Mouse (Mus musculus) hindbrain, embryonic 14.5 days (tissue): ENCODE measurements at regions not wholly inside any gene's neighbourhood (a gene's known extent, or its start where the extent isn't known, plus 50 kb on each side); places are given as distances from the start of the nearest gene placed in this dataset.

ENCODE experiments used
- ATAC-seq: fragments of 200-750 bp; cut with Nextera tagmentation; 2 replicates; pipeline ENCODE4 v1.8.0; 2017; ENCODE audit warnings: moderate number of reproducible peaks, mild to moderate bottlenecking, moderate TSS enrichment, moderate library complexity; ENCODE audit not compliant: low FRiP score
- DNase-seq: peaks from one replicate; pipeline ENCODE4 v3.0.0-alpha.2; 2015; ENCODE audit warnings: low spot score
- H3K27ac ChIP-seq: fragments of 300-500 bp; sonication (generic); 2 replicates; pipeline ENCODE4 v1.5.1; 2014; ENCODE audit warnings: mild to moderate bottlenecking, moderate library complexity
- H3K27me3 ChIP-seq: fragments of 300-500 bp; sonication (generic); 2 replicates; pipeline ENCODE4 v1.6.1; 2014; ENCODE audit warnings: mild to moderate bottlenecking, low read length, mixed read lengths; ENCODE audit not compliant: control insufficient read depth, insufficient read depth
- H3K36me3 ChIP-seq: fragments of 300-500 bp; sonication (generic); replicated peaks from 2 replicates; pipeline ENCODE4 v1.6.1; 2014; ENCODE audit not compliant: control insufficient read depth, insufficient read depth
- H3K4me1 ChIP-seq: fragments of 300-500 bp; sonication (generic); replicated peaks from 2 replicates; pipeline ENCODE4 v1.6.1; 2014; ENCODE audit warnings: antibody characterized with exemption, low read length, mixed read lengths; ENCODE audit not compliant: control insufficient read depth, insufficient read depth
- H3K4me2 ChIP-seq: fragments of 300-500 bp; sonication (generic); replicated peaks from 2 replicates; pipeline ENCODE4 v1.6.1; 2014; ENCODE audit warnings: mild to moderate bottlenecking, moderate library complexity
- H3K4me3 ChIP-seq: fragments of 300-500 bp; sonication (generic); replicated peaks from 2 replicates; pipeline ENCODE4 v1.5.1; 2014; ENCODE audit warnings: mild to moderate bottlenecking, low read length
- H3K9ac ChIP-seq: fragments of 300-500 bp; sonication (generic); 2 replicates; pipeline ENCODE4 v1.6.1; 2014
- H3K9me3 ChIP-seq: fragments of 300-500 bp; sonication (generic); 2 replicates; pipeline ENCODE4 v1.6.1; 2016; ENCODE audit warnings: low read length; ENCODE audit not compliant: control insufficient read depth
- WGBS: fragments of 180-500 bp; shearing (Covaris S2); extraction: QIAGEN DNeasy Blood & Tissue Kit; methylation state at CpG from one replicate; pipeline ENCODE4 v1.1.7; 2014; 5-methylcytosine and 5-hydroxymethylcytosine counted together

DNA sequence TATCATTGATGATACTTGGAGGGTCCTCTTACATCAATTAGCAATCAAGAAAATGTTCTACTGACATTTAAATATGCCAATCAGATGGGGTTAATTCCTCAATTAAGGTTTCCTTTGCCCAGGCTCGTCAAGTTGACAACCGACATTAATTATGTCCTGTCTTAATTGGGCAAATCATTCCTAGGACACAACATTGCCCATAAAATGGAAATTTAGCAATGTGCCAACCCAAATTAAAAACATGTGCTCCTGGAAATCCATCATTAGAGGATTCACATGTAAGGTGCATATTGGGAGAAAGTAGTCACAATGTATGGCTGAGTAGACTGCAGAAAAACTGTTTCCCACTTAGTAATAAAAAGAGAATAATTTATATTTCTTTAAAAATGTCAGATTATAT lies 483.6 kb upstream of the B430305J03Rik start:
- no peak overlapping the region for H3K4me3 ChIP-seq
- 61% methylated on average over 2 of the region's 2 CpGs for WGBS
- DNase-seq (no peak), ATAC-seq (no peak)
- no peaks in the 10 kb centered on the region for H3K9me3 ChIP-seq
- no peaks in the 10 kb centered on the region for H3K36me3 ChIP-seq
- no peaks in the 10 kb centered on the region for H3K27me3 ChIP-seq
- no peak overlapping the region for H3K9ac ChIP-seq
- H3K27ac ChIP-seq: no peak overlapping the region
- no peak overlapping the region for H3K4me2 ChIP-seq
- no peaks in the 10 kb centered on the region for H3K4me1 ChIP-seq

DNA sequence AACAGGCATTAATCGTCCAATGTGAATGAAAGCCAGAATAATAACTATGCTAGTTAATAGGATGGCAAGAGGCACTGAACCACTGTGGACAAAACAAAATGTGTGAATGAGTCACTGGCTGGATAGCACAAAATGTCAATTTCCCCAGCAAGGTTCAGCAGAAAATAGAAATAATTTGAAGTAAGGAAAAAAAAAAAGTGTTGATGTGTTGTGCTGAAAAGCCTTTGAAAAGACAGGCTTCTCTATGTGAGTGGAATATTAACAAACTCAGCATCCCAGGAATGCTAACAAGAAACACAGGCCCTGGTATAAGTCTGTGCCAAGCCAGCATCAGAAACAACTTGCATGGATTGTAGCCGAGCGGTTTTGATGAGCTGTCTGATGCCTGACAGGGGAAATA lies 481.0 kb upstream of the B430305J03Rik start:
- DNase-seq (peak; percentile 38), ATAC-seq (peak; percentile 53; the same call in 1 of the 2 replicates)
- 47% methylated on average over 3 of the region's 3 CpGs for WGBS
- Histone ChIP-seq H3K27me3 (no peaks in the 10 kb centered on the region), H3K9ac (no peak overlapping the region), H3K9me3 (no peaks in the 10 kb centered on the region), H3K36me3 (no peaks in the 10 kb centered on the region), H3K4me3 (no peak overlapping the region), H3K27ac (0 out of 2 replicates have a peak overlapping the region, but pooled peaks have one; percentile 47), H3K4me2 (no peak overlapping the region), H3K4me1 (no peaks in the 10 kb centered on the region)

DNA sequence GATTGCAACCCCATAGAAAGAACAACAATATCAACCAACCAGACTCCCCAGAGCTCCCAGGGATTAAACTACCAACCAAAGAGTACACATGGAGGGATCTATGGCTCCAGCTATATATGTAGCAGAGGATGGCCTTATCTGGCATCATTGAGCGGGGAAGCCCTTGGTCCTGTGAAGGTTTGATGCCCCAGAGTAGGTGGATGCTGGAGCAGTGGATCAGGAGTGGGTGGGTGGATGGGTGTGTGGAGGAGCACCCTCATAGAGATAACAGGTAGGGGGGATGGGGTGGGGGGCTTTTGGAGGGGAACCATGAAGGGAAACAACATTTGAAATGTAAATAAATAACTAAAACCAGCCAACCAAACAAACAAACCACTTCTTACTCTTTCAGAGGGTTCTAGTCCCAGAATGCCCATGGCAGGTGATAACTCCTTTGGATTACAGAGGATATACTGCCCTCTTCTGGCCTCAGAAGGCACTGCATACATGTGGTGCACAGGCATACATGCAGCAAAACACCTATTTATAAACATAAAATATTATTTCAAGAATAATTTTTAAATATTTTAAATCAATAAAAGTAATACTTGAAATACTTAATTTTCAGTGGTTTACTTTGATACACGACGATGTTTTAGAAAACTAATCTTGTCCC lies 473.7 kb upstream of the B430305J03Rik start:
- no peaks in the 10 kb centered on the region for H3K9me3 ChIP-seq
- no peak overlapping the region for H3K4me3 ChIP-seq
- H3K27ac ChIP-seq: no peak overlapping the region
- no peaks in the 10 kb centered on the region for H3K4me1 ChIP-seq
- ATAC-seq: no peak; the same call in 1 of the 2 replicates
- H3K27me3 ChIP-seq: no peaks in the 10 kb centered on the region
- H3K9ac ChIP-seq: no peak overlapping the region
- DNase-seq: peak; percentile 36
- no peak overlapping the region for H3K4me2 ChIP-seq
- no peaks in the 10 kb centered on the region for H3K36me3 ChIP-seq
- 59% methylated on average over 3 of the region's 3 CpGs for WGBS

DNA sequence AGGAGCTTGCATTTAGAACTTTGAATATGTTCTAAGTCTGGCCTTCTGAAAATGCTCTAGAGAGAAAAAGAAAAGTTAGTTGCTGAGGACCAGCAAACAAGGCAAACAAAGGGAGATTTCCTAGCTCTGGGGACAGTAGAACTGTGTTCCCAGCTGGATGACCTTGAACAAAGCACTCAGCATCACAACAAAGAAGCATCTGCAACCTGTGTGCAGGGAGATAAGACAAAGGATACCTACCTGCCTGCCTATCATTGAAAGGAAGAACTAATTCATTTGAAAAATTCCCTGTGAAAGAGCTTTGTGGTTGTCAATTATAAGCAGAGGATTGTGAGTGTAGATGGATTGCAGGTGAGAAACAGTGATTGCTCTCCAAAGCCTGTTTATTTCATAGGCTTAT lies 451.1 kb upstream of the B430305J03Rik start:
- DNase-seq (no peak), ATAC-seq (no peak)
- Histone ChIP-seq H3K9ac (no peak overlapping the region), H3K9me3 (no peaks in the 10 kb centered on the region), H3K4me1 (no peaks in the 10 kb centered on the region), H3K4me2 (no peak overlapping the region), H3K27me3 (no peaks in the 10 kb centered on the region), H3K27ac (no peak overlapping the region), H3K36me3 (no peaks in the 10 kb centered on the region), H3K4me3 (no peak overlapping the region)

DNA sequence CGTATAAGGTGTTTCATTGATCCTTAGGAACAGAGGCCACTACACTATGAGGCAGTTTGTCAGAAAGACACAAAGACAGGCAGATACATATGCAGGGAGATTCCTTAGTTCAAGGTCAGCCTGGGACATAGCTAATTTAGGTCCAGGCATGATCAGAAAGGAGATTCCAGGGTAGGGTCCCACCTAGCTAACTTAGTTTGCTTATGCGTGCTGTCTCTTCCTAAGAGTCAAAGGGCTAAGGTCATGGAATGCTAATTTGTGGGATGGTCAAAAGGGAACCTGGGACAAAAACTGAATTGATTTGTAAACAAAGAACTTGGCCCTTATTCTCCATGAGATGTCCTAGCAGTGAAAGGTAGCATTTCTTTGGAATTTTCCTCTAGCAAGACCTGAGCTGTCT lies 430.3 kb upstream of the B430305J03Rik start:
- no peak for ATAC-seq
- 77% methylated on average over 2 of the region's 2 CpGs for WGBS

DNA sequence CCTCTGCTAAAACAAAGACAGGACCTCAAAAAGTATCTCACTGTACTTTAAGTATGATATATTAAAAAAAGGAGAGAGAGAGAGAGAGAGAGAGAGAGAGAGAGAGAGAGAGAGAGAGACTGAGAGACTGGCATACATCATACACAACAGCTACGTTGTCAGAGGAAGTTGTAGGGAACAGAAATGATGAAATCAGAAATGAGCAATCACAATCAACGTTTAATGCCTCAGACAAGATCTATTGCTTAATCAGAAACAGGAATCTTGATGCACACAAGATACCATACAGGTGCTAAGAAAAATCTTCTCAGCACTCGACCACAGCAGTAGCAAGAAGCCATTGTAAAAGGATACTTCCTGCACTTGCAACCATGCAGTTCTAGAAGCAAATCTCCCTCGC lies 424.9 kb upstream of the B430305J03Rik start:
- Histone ChIP-seq H3K27ac (no peak overlapping the region), H3K4me2 (no peak overlapping the region), H3K4me3 (no peak overlapping the region), H3K4me1 (no peaks in the 10 kb centered on the region), H3K27me3 (no peaks in the 10 kb centered on the region), H3K9ac (no peak overlapping the region), H3K9me3 (no peaks in the 10 kb centered on the region), H3K36me3 (no peaks in the 10 kb centered on the region)
- ATAC-seq (no peak), DNase-seq (no peak)
- WGBS: 88% methylated on average over 4 of the region's 4 CpGs

More for the DNA sequence above, 430.3 kb upstream of the B430305J03Rik start:
- Histone ChIP-seq H3K27ac (no peak overlapping the region), H3K9me3 (no peaks in the 10 kb centered on the region), H3K4me2 (no peak overlapping the region), H3K4me3 (no peak overlapping the region), H3K27me3 (no peaks in the 10 kb centered on the region), H3K4me1 (no peaks in the 10 kb centered on the region), H3K36me3 (no peaks in the 10 kb centered on the region), H3K9ac (no peak overlapping the region)
- DNase-seq: no peak
